Mouse (Mus musculus): ENCODE measurements around the gene Gm17428.
A peak's percentile ranks its signal among the peaks of the same experiment; 100 is the strongest.
"Not testable (repeated sequence)": the region's sequence is repeated elsewhere in the genome, so short reads cannot be mapped to it uniquely, and the experiment has no call there.

Gm17428 gene

DNA sequence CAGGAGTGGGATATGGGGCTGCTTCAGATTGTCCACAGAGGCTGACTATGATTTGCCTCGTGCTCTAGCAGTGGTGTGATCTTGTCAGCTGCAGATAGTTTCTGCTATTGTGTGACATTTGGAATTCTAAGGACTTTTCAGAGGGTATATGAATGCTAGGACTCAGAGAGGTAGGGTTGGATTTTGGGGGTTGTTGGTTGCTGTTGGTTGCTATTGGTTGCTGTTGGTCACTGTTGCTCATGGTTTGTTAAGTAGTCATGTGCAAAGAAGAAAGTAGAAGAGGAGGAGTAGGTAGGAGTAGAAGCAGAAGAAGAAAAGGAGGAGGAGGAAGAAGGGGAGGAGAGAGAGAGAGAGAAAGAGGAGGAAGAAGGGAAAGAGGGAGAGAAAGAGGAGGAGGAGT, at the start of gene Gm17428:
Gene Gm17428, plus strand, starts transcription at position 301 of the 400 bp plus-strand sequence.
- no peak for ATAC-seq (ENCODE audit: insufficient number of reproducible peaks, low FRiP score, low TSS enrichment)

DNA sequence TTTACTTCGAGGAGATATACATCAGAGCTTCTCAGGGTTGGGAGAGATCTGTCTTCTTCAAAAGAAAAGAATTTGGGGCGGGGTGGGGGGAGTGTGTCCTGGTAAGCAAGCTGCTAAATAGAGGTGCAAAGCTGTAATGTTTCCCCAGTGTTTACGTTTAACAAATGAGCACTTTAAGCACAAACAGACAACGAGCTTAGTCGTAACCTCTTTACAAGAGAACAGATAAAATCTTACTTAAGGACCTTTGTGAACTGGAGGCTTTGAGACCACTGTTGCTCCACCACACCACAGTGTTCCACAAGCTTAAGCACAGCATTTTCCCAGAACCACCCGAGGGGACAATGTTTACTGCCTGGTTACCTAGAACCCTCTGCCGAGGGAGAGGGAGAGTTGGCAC, 49.4 kb upstream of the Gm17428 start:
- ATAC-seq (ENCODE audit: insufficient number of reproducible peaks, low FRiP score, low TSS enrichment) = no peak

GRCm38 (mm10) chr14:54929801-54930200, 46.9 kb upstream of the Gm17428 start:
- no peak for ATAC-seq (ENCODE audit: insufficient number of reproducible peaks, low FRiP score, low TSS enrichment)

DNA sequence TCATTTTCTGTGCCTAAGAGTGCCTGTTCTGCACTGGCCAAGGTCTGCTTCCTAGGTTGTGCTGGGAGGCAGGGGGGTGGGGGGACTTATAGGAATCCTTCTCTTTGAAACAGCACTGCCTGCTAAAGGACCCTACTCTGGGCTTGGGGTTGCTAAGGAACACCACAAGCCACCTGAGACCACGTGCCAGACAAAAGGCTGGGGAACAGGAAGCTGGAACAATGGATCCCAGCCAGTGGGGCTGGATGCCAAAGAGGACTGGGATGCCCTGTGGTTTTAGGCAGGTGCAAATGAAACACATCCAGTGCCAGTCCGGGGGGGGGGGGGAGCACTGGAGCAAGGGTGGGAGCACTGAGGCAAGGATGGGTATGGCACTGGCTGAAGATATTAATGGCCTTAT, 46.3 kb upstream of the Gm17428 start:
- ATAC-seq (ENCODE audit: insufficient number of reproducible peaks, low FRiP score, low TSS enrichment) = no peak

DNA sequence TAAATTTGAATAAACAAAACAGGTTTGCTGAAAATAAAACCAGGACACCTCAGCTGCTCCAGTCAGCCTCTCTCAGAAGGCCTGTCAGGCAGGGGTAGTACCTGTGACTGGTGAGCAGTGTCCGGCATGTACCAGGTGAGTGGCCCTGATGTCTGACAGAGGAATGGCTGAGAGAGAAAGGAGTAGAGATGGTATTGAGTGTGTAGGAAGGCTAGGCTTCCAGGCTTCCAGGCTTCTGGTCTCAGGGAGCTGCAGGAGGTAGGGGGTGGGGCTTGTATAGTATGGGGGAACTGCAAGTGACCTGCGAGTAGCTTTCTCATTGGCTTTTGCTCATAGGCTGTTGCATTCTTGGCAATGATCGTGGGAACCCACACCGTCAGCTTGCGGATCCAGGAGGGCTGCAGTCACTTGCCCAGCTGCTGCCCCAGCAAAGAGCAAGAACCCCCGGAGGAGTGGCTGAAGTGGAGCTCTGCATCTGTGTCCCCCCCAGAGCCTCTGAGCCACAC, 44.0 kb upstream of the Gm17428 start, which contains the start of gene Il25:
Gene Il25, plus strand, starts transcription at position 51 of the 506 bp plus-strand sequence.
- ATAC-seq (ENCODE audit: insufficient number of reproducible peaks, low FRiP score, low TSS enrichment) = no peak

GRCm38 (mm10) chr14:54935904-54936830, 40.6 kb upstream of the Gm17428 start, which contains the start of gene Cmtm5:
Gene Cmtm5, plus strand, starts transcription at chr14:54936261.
- 0 out of 2 replicates have a peak, but pooled peaks have one; percentile 40 for ATAC-seq (ENCODE audit: insufficient number of reproducible peaks, low FRiP score, low TSS enrichment)

- no peak for ATAC-seq (ENCODE audit: insufficient number of reproducible peaks, low FRiP score, low TSS enrichment)
Measured at GRCm38 (mm10) chr14:54936831-54937160, 39.9 kb upstream of the Gm17428 start.

- ATAC-seq (ENCODE audit: insufficient number of reproducible peaks, low FRiP score, low TSS enrichment) = no peak
Measured at GRCm38 (mm10) chr14:54937361-54938182, 39.2 kb upstream of the Gm17428 start.

DNA sequence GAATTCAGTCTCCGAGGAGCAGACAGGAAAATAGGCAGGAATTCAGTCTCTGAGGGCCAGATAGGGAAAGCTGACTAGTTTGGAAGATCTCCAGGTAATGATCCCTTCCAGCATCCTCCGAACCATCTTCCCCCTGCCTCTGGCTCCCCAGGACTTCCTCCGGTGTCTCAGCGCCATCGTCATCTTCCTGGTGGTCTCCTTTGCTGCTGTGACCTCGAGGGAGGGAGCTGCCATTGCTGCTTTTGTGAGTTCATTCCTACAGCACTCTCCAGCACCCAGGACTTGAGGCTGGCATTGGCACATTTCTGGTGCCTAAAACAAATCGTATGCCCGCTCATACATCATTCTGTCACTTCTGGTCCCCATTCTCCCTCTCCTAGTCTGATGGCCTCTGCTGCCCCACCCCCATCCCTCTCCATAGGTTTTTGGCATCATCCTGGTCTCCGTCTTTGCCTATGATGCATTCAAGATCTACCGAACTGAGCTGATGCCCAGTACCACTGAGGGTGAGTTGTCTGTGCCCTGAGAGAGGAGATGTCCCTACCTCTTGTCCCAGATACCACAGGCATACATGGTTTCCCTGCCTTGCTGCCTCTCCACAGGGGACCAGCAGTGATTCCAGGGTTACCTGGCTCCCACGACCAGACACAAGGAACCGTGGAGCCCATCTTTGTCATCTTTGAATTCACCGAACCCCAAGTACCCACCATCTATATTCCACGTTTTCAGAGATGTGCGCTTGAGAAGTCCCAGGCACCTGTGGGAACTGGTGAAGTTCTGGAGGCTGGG, 38.1 kb upstream of the Gm17428 start:
- ATAC-seq (ENCODE audit: insufficient number of reproducible peaks, low FRiP score, low TSS enrichment) = no peak

DNA sequence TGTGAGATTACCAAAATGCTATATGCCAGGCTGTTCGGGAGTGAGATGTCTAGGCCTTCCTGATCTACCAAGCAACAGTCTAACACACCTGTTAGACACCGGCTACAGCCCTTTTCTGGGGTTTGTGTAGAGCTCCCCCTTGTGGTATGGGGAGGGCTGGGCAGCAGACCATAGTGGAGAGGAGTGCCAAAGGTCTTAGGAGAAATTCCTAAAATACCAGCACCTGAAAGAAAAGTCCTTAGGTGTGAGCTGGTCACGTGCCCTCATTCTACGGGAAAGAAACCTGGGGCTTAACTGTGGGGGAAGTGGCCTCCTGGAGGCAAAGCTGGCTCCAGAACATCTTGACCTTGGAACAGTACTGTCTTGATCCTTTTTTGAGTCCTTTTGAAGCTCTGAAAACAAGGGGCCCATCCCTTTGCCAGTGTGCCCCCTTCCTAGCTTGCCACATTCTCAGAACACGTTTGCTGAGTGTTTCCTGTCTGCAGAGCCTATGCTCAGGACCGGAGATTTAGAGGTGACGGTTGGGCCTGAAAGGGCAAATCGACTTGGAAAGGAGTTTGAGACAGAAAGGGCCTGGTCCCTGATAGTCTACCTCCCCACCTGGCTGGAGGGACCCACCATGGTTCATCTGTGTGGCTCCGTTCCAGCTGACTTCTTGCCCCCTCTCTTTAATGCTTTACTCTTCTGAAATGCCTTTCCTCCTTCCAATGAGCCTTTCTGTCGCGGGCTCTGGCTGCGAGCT, 37.1 kb upstream of the Gm17428 start:
- no peak for ATAC-seq (ENCODE audit: insufficient number of reproducible peaks, low FRiP score, low TSS enrichment)

GRCm38 (mm10) chr14:54940176-54940530, 36.6 kb upstream of the Gm17428 start:
- ATAC-seq (ENCODE audit: insufficient number of reproducible peaks, low FRiP score, low TSS enrichment) = no peak

DNA sequence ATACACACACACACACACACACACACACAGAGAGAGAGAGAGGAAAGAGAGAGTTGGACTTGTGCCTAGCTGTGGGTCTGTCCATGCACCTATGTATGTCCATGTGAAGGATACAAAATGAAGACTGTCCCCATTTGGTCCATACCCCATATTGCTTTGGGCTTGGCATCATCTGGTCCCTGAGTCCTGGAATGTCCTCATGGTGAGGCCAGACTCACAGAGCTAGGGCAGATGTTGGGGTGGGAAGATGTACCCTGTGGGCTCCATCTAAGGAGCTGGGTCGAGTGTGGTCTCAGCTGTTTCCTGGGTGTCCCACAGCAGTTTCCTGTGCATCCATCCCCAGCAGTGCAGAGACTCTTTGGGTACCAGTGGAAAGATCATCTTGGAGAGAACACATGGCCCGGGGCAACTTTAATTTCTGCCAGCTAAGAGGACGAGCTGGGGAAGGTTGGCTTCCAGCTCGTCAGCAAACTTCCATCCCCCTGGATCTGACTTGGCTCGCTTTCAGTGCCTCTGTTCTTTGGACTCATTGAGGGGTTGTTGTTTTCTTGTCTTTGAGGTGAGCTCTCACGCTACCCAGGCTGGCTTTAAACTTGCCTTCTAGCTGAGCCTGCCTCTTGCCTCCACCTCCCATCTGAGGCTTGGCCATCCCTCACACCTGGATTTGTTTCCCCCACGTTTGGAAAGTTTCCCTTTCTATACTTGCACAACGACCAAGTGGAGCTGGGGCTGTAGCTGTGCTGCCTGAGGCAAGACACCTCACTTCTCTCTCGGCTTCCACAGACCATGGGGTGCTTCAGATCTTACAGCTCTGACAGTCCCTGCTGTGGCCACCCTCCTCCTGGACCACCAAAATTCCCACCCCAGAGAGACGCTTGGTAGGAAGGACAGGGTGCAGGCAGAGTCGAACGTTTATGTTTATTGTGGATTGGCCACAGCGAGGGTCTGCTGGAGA, 35.4 kb upstream of the Gm17428 start:
- no peak for ATAC-seq (ENCODE audit: insufficient number of reproducible peaks, low FRiP score, low TSS enrichment)

- ATAC-seq (ENCODE audit: insufficient number of reproducible peaks, low FRiP score, low TSS enrichment) = no peak
Measured at GRCm38 (mm10) chr14:54942479-54942878, 34.3 kb upstream of the Gm17428 start.

- no peak for ATAC-seq (ENCODE audit: insufficient number of reproducible peaks, low FRiP score, low TSS enrichment)
Measured at GRCm38 (mm10) chr14:54943971-54944370, 32.8 kb upstream of the Gm17428 start.

- no peak for ATAC-seq (ENCODE audit: insufficient number of reproducible peaks, low FRiP score, low TSS enrichment)
Measured at GRCm38 (mm10) chr14:54944939-54945338, 31.8 kb upstream of the Gm17428 start.

DNA sequence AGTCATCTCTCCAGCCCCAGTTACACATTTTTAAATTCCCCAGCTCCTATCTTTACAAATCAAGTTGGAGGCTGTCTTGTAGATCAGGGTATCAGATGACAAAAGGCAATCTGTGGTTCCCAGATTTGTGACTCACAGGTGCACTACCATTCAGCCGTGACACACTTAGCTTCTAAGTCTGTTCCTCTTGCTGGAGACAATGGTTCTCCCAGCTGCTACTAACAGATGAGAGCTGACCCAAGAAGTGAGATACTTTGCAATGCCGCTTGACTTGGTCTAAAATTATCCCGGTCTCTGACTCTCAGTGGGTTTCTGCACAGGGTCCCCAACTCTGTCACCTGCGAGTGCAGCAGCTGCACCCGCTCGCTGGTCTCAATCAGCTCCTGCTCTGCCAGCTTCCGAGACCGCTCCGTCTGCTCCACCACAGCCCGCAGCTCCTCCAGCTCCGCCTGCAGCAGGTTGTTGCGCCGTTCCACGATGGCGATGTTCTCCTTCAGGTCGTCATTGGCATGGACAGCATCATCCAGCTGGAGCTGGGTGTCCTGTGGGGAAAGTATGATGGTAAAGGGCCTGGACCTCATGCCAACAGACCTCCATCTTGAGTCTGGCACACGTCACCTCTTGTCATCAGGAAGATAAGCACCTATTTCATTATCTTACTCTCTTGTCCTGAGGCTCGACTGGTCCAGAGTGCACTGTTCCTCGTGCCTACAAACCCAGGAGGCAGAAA, 30.6 kb upstream of the Gm17428 start:
- ATAC-seq (ENCODE audit: insufficient number of reproducible peaks, low FRiP score, low TSS enrichment) = no peak

GRCm38 (mm10) chr14:54947008-54947407, 29.7 kb upstream of the Gm17428 start:
- not testable (repeated sequence) for ATAC-seq (ENCODE audit: insufficient number of reproducible peaks, low FRiP score, low TSS enrichment)

DNA sequence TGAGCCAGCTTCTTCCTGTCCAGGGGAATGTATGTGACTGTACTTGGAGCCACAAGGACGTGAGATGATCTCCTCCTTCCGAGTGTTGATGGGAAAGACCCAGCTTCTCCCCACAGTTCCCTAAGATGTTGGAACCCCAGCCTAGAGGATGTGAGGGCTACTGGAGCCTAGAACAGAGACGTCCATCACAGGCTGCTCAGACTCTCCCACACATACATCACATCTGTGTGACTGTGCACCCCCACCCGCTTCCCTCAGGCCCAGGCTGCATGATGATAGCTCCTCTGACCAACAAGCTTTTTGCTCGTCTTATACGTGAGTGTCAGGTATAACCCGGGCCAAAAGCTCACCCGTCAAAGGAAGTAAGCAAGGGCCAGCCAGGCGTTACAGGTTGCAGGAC, 28.0 kb upstream of the Gm17428 start:
- ATAC-seq (ENCODE audit: insufficient number of reproducible peaks, low FRiP score, low TSS enrichment) = no peak

Data from cerebellum, adult (tissue).